Mouse (Mus musculus): ENCODE measurements around the gene Arfrp1. TPM values are rescaled to one million over a fixed set of nuclear protein-coding genes. Genes with fewer than 3 reads are reported as not detected.
A peak's percentile ranks its signal among the peaks of the same experiment; 100 is the strongest.

Arfrp1 gene
- polyA plus RNA-seq (2014; fragmentation: Nextera tagmentation; extraction: Ambion mirVana), result 49.7 and 50.8 TPM in 2 replicates

GRCm38 (mm10) chr2:181364860-181365596 is at the start of gene Arfrp1, which contains the start of gene Zgpat:
Gene Arfrp1, minus strand, starts transcription at chr2:181365404.
Gene Zgpat, plus strand, starts transcription at chr2:181364928.
- Histone ChIP-seq H3K9me3 (replicated peaks; ENCODE audit: control insufficient read depth, low read length) (no peaks in the 10 kb centered on the region), H3K27ac (replicated peaks; ENCODE audit: low read depth, low read length) (peak within 1 kb of the TSS; percentile 74), H3K9ac (replicated peaks; ENCODE audit: low read length) (peak within 1 kb of the TSS; percentile 84), H3K4me2 (ENCODE audit: low read depth, low read length) (peak within 1 kb of the TSS; percentile 90), H3K4me1 (ENCODE audit: control insufficient read depth, insufficient read depth, low read length) (no peaks in the 10 kb centered on the region), H3K36me3 (replicated peaks; ENCODE audit: control insufficient read depth, insufficient read depth, low read depth, low read length) (peaks cover 4% of the 10 kb centered on the region), H3K4me3 (ENCODE audit: low read depth, low read length) (peak within 1 kb of the TSS; percentile 90), H3K27me3 (ENCODE audit: control insufficient read depth, insufficient read depth, low read length) (no peaks in the 10 kb centered on the region)
- under 1% methylated on average over 71 of the region's 71 CpGs for WGBS
- ATAC-seq (replicated peaks; ENCODE audit: insufficient number of reproducible peaks, low FRiP score, low TSS enrichment, low read depth) (peak; percentile 90), DNase-seq (ENCODE audit: low spot score) (peak; percentile 92)

- Histone ChIP-seq H3K4me1 (ENCODE audit: control insufficient read depth, insufficient read depth, low read length) (no peaks in the 10 kb centered on the region), H3K36me3 (replicated peaks; ENCODE audit: control insufficient read depth, insufficient read depth, low read depth, low read length) (no peaks in the 10 kb centered on the region), H3K4me2 (ENCODE audit: low read depth, low read length) (no peak overlapping the region), H3K27ac (replicated peaks; ENCODE audit: low read depth, low read length) (no peak overlapping the region), H3K9ac (replicated peaks; ENCODE audit: low read length) (no peak overlapping the region), H3K27me3 (ENCODE audit: control insufficient read depth, insufficient read depth, low read length) (no peaks in the 10 kb centered on the region), H3K9me3 (replicated peaks; ENCODE audit: control insufficient read depth, low read length) (no peaks in the 10 kb centered on the region), H3K4me3 (ENCODE audit: low read depth, low read length) (no peak overlapping the region)
- ATAC-seq (replicated peaks; ENCODE audit: insufficient number of reproducible peaks, low FRiP score, low TSS enrichment, low read depth), result no peak
- peak; percentile 29 for DNase-seq (ENCODE audit: low spot score)
- WGBS, result 38% methylated on average over 2 of the region's 2 CpGs
Measured at GRCm38 (mm10) chr2:181413141-181413540, 47.9 kb upstream of the Arfrp1 start.

GRCm38 (mm10) chr2:181410760-181411473 is 45.7 kb upstream of the Arfrp1 start:
- no peak overlapping the region for H3K27ac ChIP-seq (replicated peaks; ENCODE audit: low read depth, low read length)
- peak; percentile 78; the same call in 1 of the 2 replicates for ATAC-seq (replicated peaks; ENCODE audit: insufficient number of reproducible peaks, low FRiP score, low TSS enrichment, low read depth)
- no peaks in the 10 kb centered on the region for H3K4me1 ChIP-seq (ENCODE audit: control insufficient read depth, insufficient read depth, low read length)
- no peak overlapping the region for H3K4me2 ChIP-seq (ENCODE audit: low read depth, low read length)
- H3K9ac ChIP-seq (replicated peaks; ENCODE audit: low read length), result no peak overlapping the region
- WGBS, result 45% methylated on average over 4 of the region's 4 CpGs
- H3K27me3 ChIP-seq (ENCODE audit: control insufficient read depth, insufficient read depth, low read length), result no peaks in the 10 kb centered on the region
- no peaks in the 10 kb centered on the region for H3K36me3 ChIP-seq (replicated peaks; ENCODE audit: control insufficient read depth, insufficient read depth, low read depth, low read length)
- peak; percentile 81 for DNase-seq (ENCODE audit: low spot score)
- no peak overlapping the region for H3K4me3 ChIP-seq (ENCODE audit: low read depth, low read length)
- H3K9me3 ChIP-seq (replicated peaks; ENCODE audit: control insufficient read depth, low read length), result no peaks in the 10 kb centered on the region

GRCm38 (mm10) chr2:181409643-181410042 is 44.4 kb upstream of the Arfrp1 start:
- 86% methylated on average over 7 of the region's 7 CpGs for WGBS
- Histone ChIP-seq H3K4me1 (ENCODE audit: control insufficient read depth, insufficient read depth, low read length) (no peaks in the 10 kb centered on the region), H3K36me3 (replicated peaks; ENCODE audit: control insufficient read depth, insufficient read depth, low read depth, low read length) (no peaks in the 10 kb centered on the region), H3K4me2 (ENCODE audit: low read depth, low read length) (no peak overlapping the region), H3K27me3 (ENCODE audit: control insufficient read depth, insufficient read depth, low read length) (no peaks in the 10 kb centered on the region), H3K27ac (replicated peaks; ENCODE audit: low read depth, low read length) (no peak overlapping the region), H3K4me3 (ENCODE audit: low read depth, low read length) (no peak overlapping the region), H3K9ac (replicated peaks; ENCODE audit: low read length) (no peak overlapping the region), H3K9me3 (replicated peaks; ENCODE audit: control insufficient read depth, low read length) (no peaks in the 10 kb centered on the region)
- no peak for ATAC-seq (replicated peaks; ENCODE audit: insufficient number of reproducible peaks, low FRiP score, low TSS enrichment, low read depth)
- no peak for DNase-seq (ENCODE audit: low spot score)

- no peak overlapping the region for H3K4me3 ChIP-seq (ENCODE audit: low read depth, low read length)
- no peaks in the 10 kb centered on the region for H3K27me3 ChIP-seq (ENCODE audit: control insufficient read depth, insufficient read depth, low read length)
- H3K27ac ChIP-seq (replicated peaks; ENCODE audit: low read depth, low read length), result no peak overlapping the region
- no peak for DNase-seq (ENCODE audit: low spot score)
- no peak overlapping the region for H3K9ac ChIP-seq (replicated peaks; ENCODE audit: low read length)
- H3K4me1 ChIP-seq (ENCODE audit: control insufficient read depth, insufficient read depth, low read length), result no peaks in the 10 kb centered on the region
- ATAC-seq (replicated peaks; ENCODE audit: insufficient number of reproducible peaks, low FRiP score, low TSS enrichment, low read depth), result no peak
- no peaks in the 10 kb centered on the region for H3K9me3 ChIP-seq (replicated peaks; ENCODE audit: control insufficient read depth, low read length)
- H3K4me2 ChIP-seq (ENCODE audit: low read depth, low read length), result no peak overlapping the region
- H3K36me3 ChIP-seq (replicated peaks; ENCODE audit: control insufficient read depth, insufficient read depth, low read depth, low read length), result no peaks in the 10 kb centered on the region
- 87% methylated on average over 3 of the region's 3 CpGs for WGBS
Measured at GRCm38 (mm10) chr2:181403722-181404121, 38.5 kb upstream of the Arfrp1 start.

GRCm38 (mm10) chr2:181401497-181401896 is 36.3 kb upstream of the Arfrp1 start:
- Histone ChIP-seq H3K9me3 (replicated peaks; ENCODE audit: control insufficient read depth, low read length) (no peaks in the 10 kb centered on the region), H3K27me3 (ENCODE audit: control insufficient read depth, insufficient read depth, low read length) (no peaks in the 10 kb centered on the region), H3K27ac (replicated peaks; ENCODE audit: low read depth, low read length) (no peak overlapping the region), H3K36me3 (replicated peaks; ENCODE audit: control insufficient read depth, insufficient read depth, low read depth, low read length) (no peaks in the 10 kb centered on the region), H3K9ac (replicated peaks; ENCODE audit: low read length) (no peak overlapping the region), H3K4me2 (ENCODE audit: low read depth, low read length) (no peak overlapping the region), H3K4me3 (ENCODE audit: low read depth, low read length) (no peak overlapping the region), H3K4me1 (ENCODE audit: control insufficient read depth, insufficient read depth, low read length) (no peaks in the 10 kb centered on the region)
- no peak for DNase-seq (ENCODE audit: low spot score)
- no peak for ATAC-seq (replicated peaks; ENCODE audit: insufficient number of reproducible peaks, low FRiP score, low TSS enrichment, low read depth)
- 25% methylated on average over 1 of the region's 1 CpGs for WGBS

GRCm38 (mm10) chr2:181397207-181397761 is 32.1 kb upstream of the Arfrp1 start:
- DNase-seq (ENCODE audit: low spot score) (no peak), ATAC-seq (replicated peaks; ENCODE audit: insufficient number of reproducible peaks, low FRiP score, low TSS enrichment, low read depth) (no peak)
- H3K4me3 ChIP-seq (ENCODE audit: low read depth, low read length), result no peak overlapping the region
- no peaks in the 10 kb centered on the region for H3K27me3 ChIP-seq (ENCODE audit: control insufficient read depth, insufficient read depth, low read length)
- no peak overlapping the region for H3K9ac ChIP-seq (replicated peaks; ENCODE audit: low read length)
- no peak overlapping the region for H3K27ac ChIP-seq (replicated peaks; ENCODE audit: low read depth, low read length)
- H3K4me2 ChIP-seq (ENCODE audit: low read depth, low read length), result no peak overlapping the region
- no peaks in the 10 kb centered on the region for H3K9me3 ChIP-seq (replicated peaks; ENCODE audit: control insufficient read depth, low read length)
- no peaks in the 10 kb centered on the region for H3K36me3 ChIP-seq (replicated peaks; ENCODE audit: control insufficient read depth, insufficient read depth, low read depth, low read length)
- 82% methylated on average over 5 of the region's 5 CpGs for WGBS
- H3K4me1 ChIP-seq (ENCODE audit: control insufficient read depth, insufficient read depth, low read length), result no peaks in the 10 kb centered on the region

GRCm38 (mm10) chr2:181394086-181394485 is 28.9 kb upstream of the Arfrp1 start:
- no peaks in the 10 kb centered on the region for H3K4me1 ChIP-seq (ENCODE audit: control insufficient read depth, insufficient read depth, low read length)
- WGBS, result 96% methylated on average over 3 of the region's 3 CpGs
- H3K36me3 ChIP-seq (replicated peaks; ENCODE audit: control insufficient read depth, insufficient read depth, low read depth, low read length), result no peaks in the 10 kb centered on the region
- DNase-seq (ENCODE audit: low spot score) (no peak), ATAC-seq (replicated peaks; ENCODE audit: insufficient number of reproducible peaks, low FRiP score, low TSS enrichment, low read depth) (no peak)
- H3K9ac ChIP-seq (replicated peaks; ENCODE audit: low read length), result no peak overlapping the region
- H3K9me3 ChIP-seq (replicated peaks; ENCODE audit: control insufficient read depth, low read length), result no peaks in the 10 kb centered on the region
- H3K27me3 ChIP-seq (ENCODE audit: control insufficient read depth, insufficient read depth, low read length), result no peaks in the 10 kb centered on the region
- H3K4me2 ChIP-seq (ENCODE audit: low read depth, low read length), result no peak overlapping the region
- no peak overlapping the region for H3K27ac ChIP-seq (replicated peaks; ENCODE audit: low read depth, low read length)
- H3K4me3 ChIP-seq (ENCODE audit: low read depth, low read length), result no peak overlapping the region
